Mouse (Mus musculus) testis, adult 2 months (tissue): ENCODE data around the gene Ncbp1.

Experiments used
- CTCF ChIP-seq: fragments of 200-500 bp; IDR thresholded peaks from 2 replicates; pipeline ENCODE4 v1.5.1; 2012; ENCODE audit warnings: low read depth, mild to moderate bottlenecking, inconsistent platforms, low read length, moderate library complexity; ENCODE audit not compliant: control insufficient read depth, insufficient read depth, insufficient replicate concordance
- POLR2A ChIP-seq: fragments of 200-500 bp; IDR thresholded peaks from 2 replicates; pipeline ENCODE4 v1.6.1; 2012; ENCODE audit warnings: low read depth, mild to moderate bottlenecking, inconsistent platforms, low read length, moderate library complexity; ENCODE audit not compliant: control insufficient read depth

DNA sequence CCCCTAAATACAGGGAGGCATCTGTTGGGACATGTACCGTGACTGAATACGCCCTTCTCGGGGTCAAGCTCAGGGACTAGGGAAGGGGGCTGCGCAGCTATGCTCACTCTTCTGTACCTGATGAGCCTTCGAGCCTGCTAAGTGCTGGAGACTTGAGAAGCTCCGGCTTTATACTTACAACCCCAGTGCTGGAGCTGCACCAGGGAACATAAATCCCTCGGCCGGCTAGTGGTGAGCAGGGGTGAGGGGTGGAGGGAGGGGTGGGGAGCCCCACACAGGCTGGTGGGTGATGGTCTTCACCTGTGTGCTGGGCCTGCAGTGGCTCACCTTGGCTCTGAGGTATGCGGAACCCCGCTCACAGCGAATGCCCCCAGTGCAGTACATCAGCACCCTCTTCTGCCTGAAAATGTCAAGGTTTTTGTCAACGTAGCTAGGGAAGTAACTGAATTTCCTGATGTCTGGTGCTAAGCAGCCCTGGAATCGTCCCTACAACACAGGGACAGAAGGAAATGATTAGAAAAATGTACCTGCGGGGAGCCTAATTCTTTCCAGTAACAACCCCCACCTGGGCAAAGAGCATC, 18.8 kb upstream of the Ncbp1 start:
- TF ChIP-seq CTCF = no peak
- no peak for TF ChIP-seq POLR2A
